Mouse (Mus musculus): ENCODE data around the gene Ier3.

The Ier3 gene

DNA sequence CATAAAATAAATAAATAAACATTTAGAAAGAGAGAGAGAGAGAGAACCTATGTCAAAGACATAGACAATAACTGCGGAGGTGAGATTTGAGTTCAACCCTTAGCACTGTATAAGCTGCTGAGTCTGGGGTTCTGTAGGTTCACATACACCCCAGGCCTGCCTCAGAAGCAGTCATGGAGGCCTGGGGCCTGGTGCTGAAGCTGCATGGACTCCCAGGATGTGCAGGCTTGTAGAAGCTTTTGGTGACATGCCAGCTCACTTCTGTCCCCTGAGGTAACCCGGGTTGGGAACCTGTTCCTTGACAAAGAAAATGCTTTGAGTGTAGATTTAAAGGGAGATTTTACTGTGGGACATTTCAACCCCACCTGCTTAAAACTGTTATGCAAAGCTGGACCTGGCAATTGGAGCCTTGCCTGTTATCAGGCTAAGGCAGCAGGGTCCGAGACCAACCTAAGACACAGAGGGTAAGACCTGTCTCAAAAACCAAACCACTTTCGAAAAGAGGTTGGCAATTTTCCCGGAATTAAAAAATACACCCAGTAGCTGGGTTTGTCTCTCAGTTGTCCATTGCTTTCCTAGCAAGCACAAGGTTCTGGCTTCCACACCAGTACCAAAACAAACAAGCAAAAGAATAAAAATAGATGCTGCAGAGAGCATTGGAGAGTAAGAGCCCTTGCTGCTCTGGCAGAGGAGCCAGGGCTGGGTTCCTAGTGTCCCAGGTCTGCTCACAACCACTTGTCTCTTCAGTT lies 10.4 kb upstream of the Ier3 start:
- no peak for DNase-seq (ENCODE audit: low read depth, low spot score)

DNA sequence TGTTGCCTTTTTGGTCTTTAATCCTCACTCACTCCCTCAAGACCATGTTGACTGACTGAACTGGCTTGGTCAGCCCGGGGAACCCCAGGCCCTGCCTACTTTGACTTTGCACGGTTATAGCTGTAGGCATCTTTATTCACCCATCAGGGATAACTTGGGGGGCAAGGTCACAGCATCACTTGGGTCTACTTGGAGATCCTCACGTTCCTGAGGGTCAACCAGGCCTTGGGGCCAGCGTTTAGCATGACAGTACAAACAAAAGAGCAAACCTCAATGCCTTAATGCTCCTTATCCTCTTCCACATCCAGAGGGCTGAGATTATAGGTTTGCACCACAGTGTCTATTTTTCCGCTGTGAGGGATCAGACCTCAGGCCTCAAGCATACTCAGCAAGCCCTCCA lies 9.2 kb upstream of the Ier3 start:
- DNase-seq (ENCODE audit: low read depth, low spot score): no peak

DNA sequence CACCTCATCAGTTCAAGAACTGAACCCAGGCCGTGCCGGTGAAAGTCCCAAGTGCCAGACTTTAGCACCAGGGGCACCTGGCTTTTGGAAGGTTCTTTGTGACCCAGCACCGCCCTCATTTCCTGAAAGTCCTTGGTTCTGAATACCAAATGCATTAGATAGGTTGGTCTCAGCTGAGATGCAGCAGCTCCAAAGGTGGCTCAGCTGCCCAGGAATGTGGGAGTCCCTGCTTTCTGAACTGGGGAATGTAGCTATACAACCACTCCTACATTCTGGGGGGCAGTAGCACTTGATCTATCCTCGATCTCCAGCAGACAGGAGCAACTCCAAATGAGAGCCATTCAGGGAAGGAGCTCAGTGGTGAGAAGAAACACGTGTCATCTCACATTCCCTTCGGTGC lies 8.7 kb upstream of the Ier3 start:
- DNase-seq (ENCODE audit: low read depth, low spot score): no peak

DNA sequence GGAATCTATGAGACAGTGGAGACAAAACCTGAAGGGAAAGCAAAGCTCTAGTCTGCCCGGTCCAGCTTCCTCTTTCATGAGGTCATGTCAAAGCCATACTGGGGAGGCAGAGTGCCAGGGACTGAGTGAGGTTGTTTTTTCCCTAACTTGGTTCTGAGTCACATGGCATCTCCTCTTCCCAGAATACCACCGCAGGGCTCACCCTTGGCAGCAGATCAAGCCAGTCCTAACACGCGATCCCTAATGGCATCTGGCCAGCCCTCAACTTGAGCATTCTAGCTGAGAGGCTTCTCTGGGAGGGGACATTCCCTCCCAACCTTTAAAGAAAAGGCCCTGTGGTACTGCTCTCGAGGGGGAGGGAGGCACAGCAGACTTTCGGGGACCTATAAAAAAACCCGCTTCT lies 8.2 kb upstream of the Ier3 start:
- no peak for DNase-seq (ENCODE audit: low read depth, low spot score)

DNA sequence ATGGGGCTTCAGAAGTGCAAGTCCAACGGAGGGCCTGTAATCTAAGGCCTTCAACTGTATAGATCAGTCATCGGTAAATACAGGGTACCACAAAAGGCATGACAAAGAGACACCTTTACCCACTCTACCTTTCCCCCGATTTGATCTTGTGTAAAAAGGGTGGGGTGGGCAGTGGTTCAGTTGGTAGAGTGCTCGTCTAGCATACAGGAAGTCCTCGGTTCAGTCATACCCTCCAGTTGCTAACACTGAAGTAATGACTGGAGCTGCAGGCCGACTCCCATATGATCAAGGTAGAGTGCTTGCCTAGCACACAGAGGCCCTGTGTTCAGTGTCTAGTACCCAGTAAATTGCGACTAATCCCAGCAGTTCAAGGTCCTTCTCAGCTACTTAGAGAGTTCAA lies 7.8 kb upstream of the Ier3 start:
- no peak for DNase-seq (ENCODE audit: low read depth, low spot score)

DNA sequence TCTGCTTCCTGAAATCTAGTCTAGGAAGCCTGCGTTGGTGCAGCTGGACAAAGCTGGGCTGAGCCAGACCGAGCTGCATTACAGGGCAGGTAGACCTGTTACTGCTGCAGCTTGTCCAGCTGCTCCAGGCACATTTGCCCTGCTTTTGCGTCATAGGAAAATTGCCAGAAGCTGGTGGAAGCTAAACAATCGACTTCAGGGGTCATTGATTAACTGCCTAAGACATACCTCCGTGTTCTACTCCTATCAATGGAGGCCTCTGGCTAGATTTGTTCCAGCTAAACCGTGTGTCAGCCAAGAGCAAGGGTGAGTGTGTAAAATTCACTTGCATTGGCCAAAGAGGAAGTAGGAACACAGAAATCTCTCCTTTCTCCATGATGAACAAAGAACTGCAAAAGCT lies 6.8 kb upstream of the Ier3 start:
- DNase-seq (ENCODE audit: low read depth, low spot score): no peak

DNA sequence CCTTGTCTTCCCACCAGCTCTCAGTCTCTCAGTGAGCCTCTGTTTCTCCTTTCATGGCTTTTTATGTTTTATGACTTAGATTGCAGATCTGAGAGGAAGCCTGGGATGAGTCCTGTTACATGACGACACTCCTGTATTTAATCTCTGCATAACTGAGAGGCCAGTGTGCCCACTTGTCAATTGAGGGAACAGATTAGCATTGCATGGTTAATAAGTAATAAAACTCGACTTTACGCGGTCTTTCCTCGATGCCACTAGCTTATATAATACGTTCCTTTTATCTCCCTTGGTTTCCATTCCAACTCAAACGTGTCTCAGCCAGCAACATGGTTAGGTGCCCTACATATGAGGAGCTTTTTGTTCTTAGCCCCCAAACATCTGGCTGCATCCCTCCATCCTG lies 5.6 kb upstream of the Ier3 start:
- no peak for DNase-seq (ENCODE audit: low read depth, low spot score)

DNA sequence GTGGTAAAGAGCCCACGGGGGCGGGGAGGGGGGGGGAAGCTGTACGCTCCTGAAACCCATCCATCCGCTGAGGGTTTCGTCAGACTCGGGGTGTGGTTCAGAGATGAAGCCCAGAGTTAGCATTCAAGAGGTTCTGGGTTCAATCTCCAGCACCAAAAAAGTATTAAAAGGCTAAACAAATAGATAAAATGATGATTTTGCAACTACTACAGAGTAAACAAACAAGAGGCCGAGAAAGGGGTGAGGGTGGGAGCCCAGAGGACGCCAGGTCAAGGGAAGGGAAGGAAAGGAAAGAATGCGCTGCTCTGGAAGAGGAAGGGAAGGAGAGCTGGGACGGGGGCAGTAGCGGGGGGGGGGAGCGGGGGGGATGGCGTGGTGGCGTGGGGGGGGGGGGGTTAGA lies 4.8 kb upstream of the Ier3 start:
- no peak for DNase-seq (ENCODE audit: low read depth, low spot score)

DNA sequence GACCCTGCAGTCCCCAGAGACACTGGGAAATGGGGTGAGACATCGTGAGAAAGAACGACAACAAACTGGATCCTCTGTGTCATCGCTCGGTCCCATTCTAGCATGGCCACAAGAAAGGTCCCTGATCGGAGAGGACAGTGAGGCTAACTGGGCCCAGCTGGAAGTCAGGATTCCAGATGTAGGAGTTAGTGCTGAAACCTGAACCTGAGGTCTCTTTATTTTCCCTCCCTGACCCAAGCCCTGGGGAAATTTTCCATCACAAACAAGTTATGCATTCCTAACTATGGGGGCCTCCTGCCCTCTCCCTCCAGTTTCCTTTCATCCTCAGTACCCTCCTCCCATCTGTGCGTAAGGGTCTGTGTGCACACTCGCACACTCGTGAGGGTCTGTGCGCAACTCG lies 4.3 kb upstream of the Ier3 start:
- DNase-seq (ENCODE audit: low read depth, low spot score): no peak

DNA sequence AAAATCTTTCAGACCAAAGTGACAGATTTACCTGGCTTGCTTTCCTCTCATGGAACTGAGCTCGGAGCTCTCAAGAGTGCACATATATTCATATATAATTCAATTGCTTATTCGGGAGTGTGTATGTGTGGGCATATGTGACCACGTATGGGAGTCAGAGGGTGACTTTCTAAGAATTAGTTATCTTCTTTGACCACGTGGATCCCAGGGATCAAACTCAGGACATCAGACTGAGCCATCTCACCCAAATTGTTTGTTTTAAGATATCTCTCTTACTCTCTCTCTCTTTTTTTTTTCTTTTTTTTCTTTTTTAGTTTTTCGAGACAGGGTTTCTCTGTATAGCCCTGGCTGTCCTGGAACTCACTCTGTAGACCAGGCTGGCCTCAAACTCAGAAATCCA lies 1.4 kb upstream of the Ier3 start:
- DNase-seq (ENCODE audit: low read depth, low spot score): no peak

DNA sequence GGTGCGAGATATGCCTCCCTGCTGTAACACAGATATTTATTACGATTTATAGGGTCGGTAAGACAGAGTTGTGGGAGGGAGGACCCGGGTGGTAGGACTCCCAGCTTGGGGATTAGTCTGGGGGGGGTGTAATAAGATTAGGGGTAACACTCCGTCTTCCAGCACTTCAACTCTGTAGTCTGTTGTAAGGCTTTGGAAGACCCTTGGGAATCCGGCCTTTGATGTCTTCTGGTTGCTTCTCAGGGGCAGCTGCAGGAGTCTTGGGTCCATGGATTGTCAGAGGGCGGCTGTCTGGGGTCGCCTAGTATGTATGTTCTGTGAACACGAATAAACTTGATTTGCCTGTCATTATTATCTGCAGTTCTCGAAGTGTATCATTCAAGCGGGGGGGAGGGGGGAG lies 1.1 kb downstream of the Ier3 start:
- no peak for DNase-seq (ENCODE audit: low read depth, low spot score)

DNA sequence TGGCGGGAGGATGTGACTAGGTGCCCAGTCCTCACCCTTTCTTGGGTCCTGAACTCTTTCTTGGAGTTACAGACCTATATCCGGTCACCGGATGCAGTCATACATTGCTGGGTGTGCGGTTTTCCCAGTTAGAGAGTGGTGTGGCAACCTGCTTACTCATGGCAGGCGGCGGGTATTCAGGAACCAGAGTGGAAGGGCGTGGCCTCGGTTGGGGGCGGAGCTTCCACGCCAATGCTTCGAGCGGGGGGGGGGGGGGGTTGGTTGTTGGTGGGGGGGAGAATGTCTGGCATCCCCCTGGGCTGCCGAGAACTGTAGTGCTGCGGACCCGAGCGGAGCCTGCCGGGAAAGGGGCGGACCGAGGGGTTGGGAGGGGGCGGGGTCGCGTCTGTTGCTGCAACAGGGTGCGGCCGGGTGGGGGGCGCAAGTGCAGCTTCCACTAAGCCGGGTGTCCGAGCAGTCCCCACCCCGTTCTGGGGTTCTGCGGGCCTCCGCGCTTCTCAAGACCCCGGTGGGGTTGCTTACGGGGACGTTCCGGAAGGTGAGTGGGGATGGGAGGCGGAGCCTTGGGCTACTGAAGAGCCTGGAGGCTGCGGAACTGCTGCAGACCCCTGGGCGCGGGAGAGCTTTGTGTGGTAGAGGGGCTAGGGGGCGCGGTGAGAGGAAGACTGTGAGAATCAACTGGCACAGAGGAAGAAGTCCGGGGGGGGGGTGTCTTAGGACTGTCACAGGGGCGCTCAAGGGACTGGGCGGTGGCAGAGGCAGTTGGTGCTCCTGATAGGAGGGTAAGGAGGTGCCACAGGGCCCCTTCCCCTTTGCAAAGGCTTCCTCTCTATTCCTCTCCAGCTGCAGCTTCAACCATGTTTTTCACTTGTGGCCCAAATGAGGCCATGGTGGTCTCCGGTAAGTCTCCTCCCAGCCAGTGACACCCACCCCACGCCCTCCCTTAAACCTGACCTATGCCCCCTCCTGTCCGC lies 1.8 kb downstream of the Ier3 start, which contains the start of gene Flot1:
Flot1 (plus strand) TSS at position 267 of the 974 bp plus-strand sequence.
- DNase-seq (ENCODE audit: low read depth, low spot score): peak; percentile 69

DNA sequence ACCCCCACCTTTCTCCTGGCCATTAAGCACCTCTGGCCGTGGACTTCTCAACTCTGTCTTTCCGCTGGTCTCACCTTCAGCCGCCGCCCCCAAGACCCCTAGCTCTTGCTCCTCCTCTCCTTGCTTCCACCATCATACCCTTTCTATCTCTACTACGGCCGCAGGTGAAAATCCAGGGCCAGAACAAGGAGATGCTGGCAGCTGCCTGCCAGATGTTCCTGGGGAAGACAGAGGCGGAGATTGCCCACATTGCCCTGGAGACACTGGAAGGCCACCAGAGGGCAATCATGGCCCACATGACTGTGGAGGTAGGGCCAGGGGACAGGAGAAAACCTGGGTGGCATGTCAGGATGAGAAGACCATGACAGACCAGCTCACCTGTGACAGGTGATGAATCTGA lies 2.9 kb downstream of the Ier3 start:
- no peak for DNase-seq (ENCODE audit: low read depth, low spot score)

DNA sequence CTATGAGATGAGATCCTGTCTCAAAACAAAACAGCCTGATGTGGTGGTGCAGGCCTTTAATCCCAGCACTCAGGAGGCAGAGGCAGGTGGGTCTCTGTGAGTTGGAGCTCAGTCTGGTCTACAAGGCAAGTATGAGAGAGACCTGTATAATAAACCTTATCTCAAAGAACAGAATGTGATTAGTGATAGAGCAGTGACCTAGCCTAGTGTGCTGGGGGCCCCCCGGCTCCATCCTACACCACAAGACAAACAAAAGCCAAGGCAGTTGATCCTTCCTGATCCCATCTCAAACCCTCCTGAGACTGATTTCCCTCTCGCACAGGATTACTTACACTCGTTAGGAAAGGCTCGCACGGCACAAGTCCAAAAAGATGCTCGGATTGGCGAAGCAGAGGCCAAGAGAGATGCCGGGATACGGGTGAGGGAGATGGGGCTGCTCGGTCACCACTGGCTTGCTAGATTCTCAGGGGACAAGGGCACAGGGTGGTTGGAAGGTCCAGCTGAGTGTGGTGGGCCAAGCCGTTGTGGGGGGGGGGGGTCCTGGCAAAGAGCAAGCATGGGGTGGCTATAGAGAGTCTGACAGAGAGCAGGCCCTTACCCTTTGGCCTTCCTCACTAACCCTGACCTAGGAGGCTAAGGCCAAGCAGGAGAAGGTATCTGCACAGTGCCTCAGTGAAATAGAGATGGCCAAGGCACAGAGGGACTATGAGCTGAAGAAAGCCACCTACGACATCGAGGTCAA lies 3.8 kb downstream of the Ier3 start:
- no peak for DNase-seq (ENCODE audit: low read depth, low spot score)

DNA sequence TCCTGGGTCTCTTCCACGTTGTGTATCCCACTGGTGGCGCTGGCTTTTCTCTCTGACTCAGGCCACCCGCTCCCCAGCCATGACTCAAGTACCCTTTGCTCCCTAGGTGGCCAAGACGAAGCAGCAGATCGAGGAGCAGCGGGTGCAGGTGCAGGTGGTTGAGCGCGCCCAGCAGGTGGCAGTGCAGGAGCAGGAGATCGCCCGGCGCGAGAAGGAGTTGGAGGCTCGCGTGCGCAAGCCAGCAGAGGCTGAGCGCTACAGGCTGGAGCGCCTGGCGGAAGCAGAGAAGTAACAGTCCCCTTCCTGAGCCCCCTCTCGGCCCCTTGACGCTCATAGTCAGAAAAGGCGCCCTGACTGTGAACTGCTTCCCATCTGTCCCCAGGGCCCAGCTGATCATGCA lies 8.3 kb downstream of the Ier3 start:
- no peak for DNase-seq (ENCODE audit: low read depth, low spot score)

DNA sequence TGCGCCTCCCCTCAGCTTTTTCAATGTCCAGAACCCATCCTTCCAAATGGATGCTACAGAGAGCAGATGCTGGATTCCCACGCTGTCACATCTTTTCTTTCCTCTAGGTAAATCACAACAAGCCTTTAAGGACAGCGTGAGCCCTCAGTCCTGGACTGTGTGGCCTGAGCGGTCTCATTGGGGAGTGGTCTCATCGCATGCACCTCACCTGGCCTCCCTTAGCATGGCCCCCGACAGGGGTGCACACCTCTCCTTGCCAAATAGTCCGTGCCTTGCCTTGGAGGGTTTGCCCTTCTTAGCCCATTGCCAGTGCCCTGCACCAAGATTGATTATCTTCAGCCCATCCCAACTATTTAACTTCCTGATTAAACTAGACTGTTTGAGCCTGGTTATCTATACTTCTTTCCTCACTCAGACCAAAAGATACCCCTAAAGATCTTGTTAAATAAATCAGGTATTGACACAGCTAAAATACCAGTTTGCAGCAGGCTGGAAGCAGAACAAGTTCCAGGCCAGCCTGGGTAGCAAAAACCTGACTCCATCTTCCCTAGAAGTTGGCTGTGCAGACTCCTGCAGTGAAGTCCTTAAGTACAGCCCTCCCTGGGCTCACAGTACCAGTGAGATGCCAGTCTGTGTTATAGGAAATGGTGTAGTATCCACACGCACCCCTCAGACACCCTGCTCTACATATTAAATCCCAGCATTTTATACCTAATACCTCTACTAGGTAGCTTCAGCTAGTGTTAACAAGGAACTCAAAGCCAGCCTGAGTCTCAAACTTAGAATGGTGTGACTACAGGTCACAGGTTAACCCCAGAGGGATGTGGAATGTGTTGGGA lies 11.1 kb downstream of the Ier3 start:
- no peak for DNase-seq (ENCODE audit: low read depth, low spot score)

DNA sequence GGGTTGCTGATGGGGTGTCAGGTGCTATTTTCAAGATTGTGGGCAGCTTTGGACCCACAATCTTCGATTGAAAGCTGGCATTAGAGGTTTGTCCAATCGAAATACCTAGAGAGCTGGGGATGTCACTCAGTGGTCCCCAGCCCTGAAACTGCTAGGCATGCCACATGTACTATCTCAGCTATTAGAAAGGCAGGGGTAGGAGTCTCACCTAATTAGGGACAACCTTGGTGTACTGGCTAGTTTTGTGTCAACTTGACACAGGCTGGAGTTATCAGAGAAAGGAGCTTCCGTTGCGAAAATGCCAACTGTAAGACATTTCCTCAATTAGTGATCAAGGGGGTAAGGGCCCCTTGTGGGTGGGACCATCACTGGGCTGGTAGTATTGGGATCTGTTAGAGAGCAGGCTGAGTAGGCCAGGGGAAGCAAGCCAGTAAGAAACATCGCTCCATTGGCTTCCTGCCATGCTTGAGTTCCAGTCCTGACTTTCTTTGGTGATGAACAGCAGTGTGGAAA lies 11.8 kb downstream of the Ier3 start:
- DNase-seq (ENCODE audit: low read depth, low spot score): no peak

DNA sequence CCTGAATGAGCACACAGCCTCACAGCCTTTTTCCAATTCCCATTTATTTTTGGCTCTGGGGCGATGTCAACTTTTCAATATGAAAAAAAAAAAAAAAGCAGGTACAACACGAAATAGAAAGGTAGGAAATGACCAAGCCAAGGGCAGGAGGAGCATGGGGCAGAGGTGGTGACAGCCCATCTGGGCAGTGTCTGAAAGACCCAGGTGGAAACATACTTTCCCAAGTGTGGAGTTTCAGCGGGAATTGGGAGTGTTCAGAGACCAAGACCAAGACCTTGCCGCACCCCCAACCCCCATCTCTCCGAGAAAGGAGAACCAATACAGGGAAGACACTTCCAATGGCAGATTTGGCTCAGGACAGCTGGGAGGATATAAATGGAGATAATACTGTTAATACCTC lies 12.4 kb downstream of the Ier3 start:
- no peak for DNase-seq (ENCODE audit: low read depth, low spot score)

DNA sequence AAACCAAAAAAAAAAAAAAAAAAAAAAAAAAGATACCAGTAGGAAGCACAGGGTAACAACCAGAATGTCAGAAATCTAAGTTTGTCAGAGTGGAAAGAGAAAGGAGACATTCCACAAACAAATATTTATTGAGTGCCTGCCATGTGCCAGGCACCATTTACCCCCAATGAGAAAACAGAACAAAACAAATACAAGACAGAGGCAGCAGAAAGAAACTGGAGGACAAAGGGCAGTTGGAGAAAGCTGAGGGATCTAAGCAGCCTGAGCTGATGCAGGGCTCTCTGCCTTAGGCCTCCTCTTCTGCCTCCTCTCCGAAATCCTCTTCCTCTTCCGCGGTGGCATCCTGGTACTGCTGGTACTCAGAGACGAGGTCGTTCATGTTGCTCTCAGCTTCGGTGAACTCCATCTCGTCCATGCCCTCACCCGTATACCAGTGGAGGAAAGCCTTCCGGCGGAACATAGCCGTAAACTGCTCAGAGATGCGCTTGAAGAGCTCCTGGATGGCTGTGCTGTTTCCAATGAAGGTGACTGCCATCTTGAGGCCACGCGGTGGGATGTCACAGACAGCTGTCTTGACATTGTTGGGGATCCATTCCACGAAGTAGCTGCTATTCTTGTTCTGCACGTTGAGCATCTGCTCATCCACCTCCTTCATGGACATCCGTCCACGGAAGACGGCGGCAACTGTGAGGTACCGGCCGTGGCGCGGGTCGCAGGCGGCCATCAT lies 13.4 kb downstream of the Ier3 start:
- DNase-seq (ENCODE audit: low read depth, low spot score): no peak

DNA sequence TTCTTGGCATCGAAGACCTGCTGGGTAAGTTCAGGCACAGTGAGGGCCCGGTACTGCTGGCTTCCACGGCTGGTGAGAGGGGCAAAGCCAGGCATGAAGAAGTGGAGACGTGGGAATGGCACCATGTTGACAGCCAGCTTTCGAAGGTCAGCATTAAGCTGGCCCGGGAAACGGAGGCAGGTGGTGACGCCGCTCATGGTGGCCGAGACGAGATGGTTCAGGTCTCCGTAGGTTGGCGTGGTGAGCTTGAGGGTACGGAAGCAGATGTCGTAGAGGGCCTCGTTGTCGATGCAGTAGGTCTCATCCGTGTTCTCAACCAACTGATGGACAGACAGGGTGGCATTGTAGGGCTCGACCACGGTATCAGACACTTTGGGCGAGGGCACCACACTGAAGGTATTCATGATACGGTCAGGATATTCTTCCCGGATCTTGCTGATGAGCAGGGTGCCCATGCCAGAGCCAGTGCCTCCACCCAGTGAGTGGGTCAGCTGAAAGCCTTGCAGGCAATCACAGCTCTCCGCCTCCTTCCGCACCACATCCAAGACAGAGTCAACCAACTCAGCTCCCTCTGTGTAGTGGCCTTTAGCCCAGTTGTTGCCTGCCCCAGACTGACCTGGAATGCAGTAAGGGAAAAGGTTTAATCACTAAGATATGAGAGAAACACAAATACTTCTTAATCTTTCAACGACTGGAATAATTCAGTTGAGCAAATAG lies 14.1 kb downstream of the Ier3 start:
- DNase-seq (ENCODE audit: low read depth, low spot score): no peak
